Mouse (Mus musculus): ENCODE measurements at regions not wholly inside any gene's neighbourhood (a gene's known extent, or its start where the extent isn't known, plus 50 kb on each side); places are given as distances from the start of the nearest gene placed in this dataset.

DNA sequence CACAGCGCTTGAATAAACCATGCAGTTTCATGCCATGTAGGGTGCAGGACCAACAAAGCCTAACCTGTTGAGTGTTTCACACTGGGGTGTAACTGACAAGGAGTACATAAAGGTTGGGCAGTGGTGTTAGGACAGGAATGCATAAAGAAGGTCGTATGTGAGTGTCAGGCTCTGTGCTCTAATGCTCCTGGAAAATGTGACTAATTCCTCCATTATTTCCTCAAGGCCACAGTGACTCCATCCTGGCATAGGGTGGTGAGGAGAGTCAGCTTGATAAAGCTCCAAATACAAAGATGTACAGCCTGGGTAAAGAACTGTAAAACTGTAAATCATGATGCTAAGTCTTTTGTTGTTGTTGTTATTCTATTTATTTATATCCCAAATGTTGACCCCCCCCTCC, 393.1 kb upstream of the Nrp1 start:
- TF ChIP-seq ZC3H11A (IDR thresholded peaks at IDR 0.05; ENCODE audit: borderline replicate concordance, low read depth, low read length): no peak
- no peak for TF ChIP-seq HCFC1 (IDR thresholded peaks at IDR 0.05; ENCODE audit: borderline replicate concordance, insufficient read depth, low read length)
- TF ChIP-seq CHD2 (IDR thresholded peaks at IDR 0.05; ENCODE audit: low read depth, low read length): no peak
- no peak for TF ChIP-seq MAFK (IDR thresholded peaks at IDR 0.05; ENCODE audit: insufficient read depth, low read depth, low read length)

Measured in ES-E14 (cell line).